Mouse (Mus musculus) neural tube, embryonic 15.5 days (tissue): ENCODE results near the gene Il27. TPM values are rescaled to one million over a fixed set of nuclear protein-coding genes. Genes with fewer than 3 reads are reported as not detected.

Experiments
- ATAC-seq: fragments of 200-750 bp; cut with Nextera tagmentation; 2 replicates; pipeline ENCODE4 v1.8.0; 2017; ENCODE audit warnings: mild to moderate bottlenecking, moderate TSS enrichment, moderate library complexity; ENCODE audit not compliant: low FRiP score
- H3K27ac ChIP-seq: fragments of 300-500 bp; sonication (generic); replicated peaks from 2 replicates; pipeline ENCODE4 v1.5.1; 2015; ENCODE audit warnings: mild to moderate bottlenecking, inconsistent platforms
- H3K27me3 ChIP-seq: fragments of 300-500 bp; sonication (generic); replicated peaks from 2 replicates; pipeline ENCODE4 v1.6.1; 2015; ENCODE audit warnings: inconsistent platforms
- H3K36me3 ChIP-seq: fragments of 300-500 bp; sonication (generic); 2 replicates; pipeline ENCODE4 v1.6.1; 2015; ENCODE audit warnings: inconsistent platforms
- H3K4me1 ChIP-seq: fragments of 300-500 bp; sonication (generic); 2 replicates; pipeline ENCODE4 v1.6.1; 2015; ENCODE audit warnings: inconsistent platforms
- H3K4me2 ChIP-seq: fragments of 300-500 bp; sonication (generic); 2 replicates; pipeline ENCODE4 v1.6.1; 2015; ENCODE audit warnings: inconsistent platforms, mild to moderate bottlenecking, moderate library complexity
- H3K4me3 ChIP-seq: fragments of 300-500 bp; sonication (generic); replicated peaks from 2 replicates; pipeline ENCODE4 v1.5.1; 2015; ENCODE audit warnings: mild to moderate bottlenecking, inconsistent platforms
- H3K9ac ChIP-seq: fragments of 300-500 bp; sonication (generic); replicated peaks from 2 replicates; pipeline ENCODE4 v1.6.1; 2015; ENCODE audit warnings: mild to moderate bottlenecking, inconsistent platforms
- H3K9me3 ChIP-seq: fragments of 300-500 bp; sonication (generic); replicated peaks from 2 replicates; pipeline ENCODE4 v1.6.1; 2016; ENCODE audit warnings: inconsistent platforms
- WGBS: fragments of 180-500 bp; shearing (Covaris S2); methylation state at CpG from one replicate; pipeline ENCODE4 v1.1.7; 2015; ENCODE audit warnings: mixed read lengths; 5-methylcytosine and 5-hydroxymethylcytosine counted together
- polyA plus RNA-seq: library from polyadenylated mRNA; unstranded; fragments of >200 nt; fragmentation: Nextera tagmentation; extraction: Ambion mirVana; gene quantifications from 2 replicates; pipeline ENCODE4 v1.2.1, GENCODE M21; 2015

Il27 gene
- polyA plus RNA-seq, 1 experiment from 2014 or later: not detected

- 83% methylated on average over 6 of the region's 6 CpGs for WGBS
- no peak for ATAC-seq
- no peaks in the 10 kb centered on the region for H3K9me3 ChIP-seq
These were observed 4.2 kb upstream of the Il27 start for GRCm38 (mm10) chr7:126598919-126599318.

GRCm38 (mm10) chr7:126596414-126596813, 1.7 kb upstream of the Il27 start:
- Histone ChIP-seq H3K9ac (no peak overlapping the region), H3K27me3 (0 out of 2 replicates have a peak, but pooled peaks cover 6% of the 10 kb centered on the region), H3K4me2 (no peak overlapping the region), H3K4me3 (no peak overlapping the region), H3K27ac (no peak overlapping the region), H3K4me1 (no peaks in the 10 kb centered on the region), H3K9me3 (no peaks in the 10 kb centered on the region), H3K36me3 (no peaks in the 10 kb centered on the region)
- no peak for ATAC-seq
- 68% methylated on average over 6 of the region's 6 CpGs for WGBS

More at GRCm38 (mm10) chr7:126598919-126599318, 4.2 kb upstream of the Il27 start:
- no peaks in the 10 kb centered on the region for H3K36me3 ChIP-seq
- no peaks in the 10 kb centered on the region for H3K27me3 ChIP-seq
- no peak overlapping the region for H3K4me3 ChIP-seq
- H3K4me2 ChIP-seq: no peak overlapping the region
- H3K4me1 ChIP-seq: no peaks in the 10 kb centered on the region
- H3K27ac ChIP-seq: no peak overlapping the region
- H3K9ac ChIP-seq: no peak overlapping the region

GRCm38 (mm10) chr7:126595890-126596289, 1.1 kb upstream of the Il27 start:
- Histone ChIP-seq H3K9ac (no peak overlapping the region), H3K4me2 (no peak overlapping the region), H3K27me3 (0 out of 2 replicates have a peak, but pooled peaks cover 6% of the 10 kb centered on the region), H3K4me3 (no peak overlapping the region), H3K9me3 (no peaks in the 10 kb centered on the region), H3K27ac (no peak overlapping the region), H3K4me1 (no peaks in the 10 kb centered on the region), H3K36me3 (no peaks in the 10 kb centered on the region)
- 85% methylated on average over 5 of the region's 5 CpGs for WGBS
- no peak for ATAC-seq

GRCm38 (mm10) chr7:126587779-126588178, 7.0 kb downstream of the Il27 start:
- H3K27me3 ChIP-seq: peaks cover 15% of the 10 kb centered on the region; the same call in 1 of the 2 replicates
- H3K36me3 ChIP-seq: no peaks in the 10 kb centered on the region
- peaks cover 14% of the 10 kb centered on the region for H3K4me1 ChIP-seq
- no peak for ATAC-seq
- no peak overlapping the region for H3K4me3 ChIP-seq
- H3K9ac ChIP-seq: 0 out of 2 replicates have a peak overlapping the region, but pooled peaks have one; percentile 17
- H3K27ac ChIP-seq: no peak overlapping the region
- H3K4me2 ChIP-seq: peak overlapping the region; percentile 36
- H3K9me3 ChIP-seq: no peaks in the 10 kb centered on the region
- 4% methylated on average over 16 of the region's 16 CpGs for WGBS

GRCm38 (mm10) chr7:126586839-126587238, 7.9 kb downstream of the Il27 start:
- no peaks in the 10 kb centered on the region for H3K36me3 ChIP-seq
- no peak overlapping the region for H3K27ac ChIP-seq
- H3K27me3 ChIP-seq: peaks cover 15% of the 10 kb centered on the region; the same call in 1 of the 2 replicates
- peaks cover 24% of the 10 kb centered on the region for H3K4me1 ChIP-seq
- no peak overlapping the region for H3K9ac ChIP-seq
- no peak overlapping the region for H3K4me3 ChIP-seq
- ATAC-seq: no peak
- 69% methylated on average over 8 of the region's 8 CpGs for WGBS
- no peaks in the 10 kb centered on the region for H3K9me3 ChIP-seq
- H3K4me2 ChIP-seq: no peak overlapping the region

GRCm38 (mm10) chr7:126585717-126586116, 9.0 kb downstream of the Il27 start, which contains the start of gene Cln3:
Gene Cln3, minus strand, starts transcription at chr7:126585817.
- ATAC-seq: no peak
- Histone ChIP-seq H3K4me3 (no peak within 1 kb of the TSS), H3K9me3 (no peaks in the 10 kb centered on the region), H3K27me3 (peaks cover 15% of the 10 kb centered on the region; the same call in 1 of the 2 replicates), H3K9ac (no peak within 1 kb of the TSS), H3K4me2 (no peak within 1 kb of the TSS), H3K36me3 (no peaks in the 10 kb centered on the region), H3K27ac (no peak within 1 kb of the TSS), H3K4me1 (peaks cover 35% of the 10 kb centered on the region)
- 81% methylated on average over 6 of the region's 6 CpGs for WGBS

- H3K9me3 ChIP-seq: no peaks in the 10 kb centered on the region
- WGBS: 82% methylated on average over 8 of the region's 8 CpGs
- H3K4me2 ChIP-seq: peak within 1 kb of the TSS; percentile 87
- no peak within 1 kb of the TSS for H3K9ac ChIP-seq
- no peaks in the 10 kb centered on the region for H3K36me3 ChIP-seq
- peaks cover 38% of the 10 kb centered on the region for H3K4me1 ChIP-seq
- peaks cover 15% of the 10 kb centered on the region; the same call in 1 of the 2 replicates for H3K27me3 ChIP-seq
- ATAC-seq: no peak
- peak within 1 kb of the TSS; percentile 61 for H3K4me3 ChIP-seq
- H3K27ac ChIP-seq: 0 out of 2 replicates have a peak within 1 kb of the TSS, but pooled peaks have one; percentile 20
These were observed 10.2 kb downstream of the Il27 start, which contains the start of gene Apobr for GRCm38 (mm10) chr7:126584506-126584977. Gene Apobr, plus strand, starts transcription at chr7:126584942.

- H3K4me2 ChIP-seq: peak overlapping the region; percentile 87
- 58% methylated on average over 6 of the region's 6 CpGs for WGBS
- no peaks in the 10 kb centered on the region for H3K9me3 ChIP-seq
- H3K9ac ChIP-seq: peak overlapping the region; percentile 61
- H3K36me3 ChIP-seq: peaks cover 2% of the 10 kb centered on the region; the same call in 1 of the 2 replicates
- H3K27me3 ChIP-seq: peaks cover 15% of the 10 kb centered on the region; the same call in 1 of the 2 replicates
- ATAC-seq: no peak
- H3K4me3 ChIP-seq: peak overlapping the region; percentile 61
- peak overlapping the region; percentile 91 for H3K27ac ChIP-seq
- H3K4me1 ChIP-seq: peaks cover 38% of the 10 kb centered on the region
These were observed 11.0 kb downstream of the Il27 start for GRCm38 (mm10) chr7:126583761-126584160.

- H3K9ac ChIP-seq: peak overlapping the region; percentile 61
- peaks cover 38% of the 10 kb centered on the region for H3K4me1 ChIP-seq
- peaks cover 6% of the 10 kb centered on the region; the same call in 1 of the 2 replicates for H3K36me3 ChIP-seq
- peak overlapping the region; percentile 61 for H3K4me3 ChIP-seq
- peak overlapping the region; percentile 91 for H3K27ac ChIP-seq
- under 1% methylated on average over 22 of the region's 22 CpGs for WGBS
- peaks cover 15% of the 10 kb centered on the region; the same call in 1 of the 2 replicates for H3K27me3 ChIP-seq
- peak; percentile 91 for ATAC-seq
- H3K9me3 ChIP-seq: no peaks in the 10 kb centered on the region
- peak overlapping the region; percentile 87 for H3K4me2 ChIP-seq
These were observed 11.5 kb downstream of the Il27 start for GRCm38 (mm10) chr7:126583251-126583709.

GRCm38 (mm10) chr7:126582759-126583158, 12.0 kb downstream of the Il27 start:
- H3K27me3 ChIP-seq: peaks cover 15% of the 10 kb centered on the region; the same call in 1 of the 2 replicates
- peaks cover 11% of the 10 kb centered on the region; the same call in 1 of the 2 replicates for H3K36me3 ChIP-seq
- 1% methylated on average over 20 of the region's 20 CpGs for WGBS
- ATAC-seq: peak; percentile 63
- peak overlapping the region; percentile 61 for H3K9ac ChIP-seq
- no peaks in the 10 kb centered on the region for H3K9me3 ChIP-seq
- H3K4me1 ChIP-seq: peaks cover 34% of the 10 kb centered on the region
- H3K4me3 ChIP-seq: peak overlapping the region; percentile 61
- peak overlapping the region; percentile 87 for H3K4me2 ChIP-seq
- H3K27ac ChIP-seq: peak overlapping the region; percentile 91

- WGBS: 78% methylated on average over 6 of the region's 6 CpGs
- H3K9me3 ChIP-seq: no peaks in the 10 kb centered on the region
These were observed 13.1 kb downstream of the Il27 start for GRCm38 (mm10) chr7:126581661-126582060.

GRCm38 (mm10) chr7:126579172-126579571, 15.6 kb downstream of the Il27 start:
- H3K27ac ChIP-seq: no peak overlapping the region
- no peak overlapping the region for H3K9ac ChIP-seq
- ATAC-seq: no peak
- no peak overlapping the region for H3K4me2 ChIP-seq
- H3K9me3 ChIP-seq: no peaks in the 10 kb centered on the region
- H3K36me3 ChIP-seq: peaks cover 31% of the 10 kb centered on the region
- 58% methylated on average over 8 of the region's 8 CpGs for WGBS
- H3K27me3 ChIP-seq: no peaks in the 10 kb centered on the region
- no peak overlapping the region for H3K4me3 ChIP-seq
- H3K4me1 ChIP-seq: peaks cover 31% of the 10 kb centered on the region

More at GRCm38 (mm10) chr7:126581661-126582060, 13.1 kb downstream of the Il27 start:
- Histone ChIP-seq H3K9ac (no peak overlapping the region), H3K4me1 (peaks cover 31% of the 10 kb centered on the region), H3K27ac (no peak overlapping the region), H3K4me2 (peak overlapping the region; percentile 87), H3K36me3 (peaks cover 19% of the 10 kb centered on the region), H3K27me3 (peaks cover 15% of the 10 kb centered on the region; the same call in 1 of the 2 replicates), H3K4me3 (0 out of 2 replicates have a peak overlapping the region, but pooled peaks have one; percentile 1)
- no peak for ATAC-seq
